Mouse (Mus musculus): Measurements from ENCODE around the gene Ccr9. TPM values are rescaled to one million over a fixed set of nuclear protein-coding genes. Genes with fewer than 3 reads are reported as not detected.

Gene Ccr9
- total RNA-seq, 2 experiments from 2014 or later: 0.12 to 0.20 TPM

DNA sequence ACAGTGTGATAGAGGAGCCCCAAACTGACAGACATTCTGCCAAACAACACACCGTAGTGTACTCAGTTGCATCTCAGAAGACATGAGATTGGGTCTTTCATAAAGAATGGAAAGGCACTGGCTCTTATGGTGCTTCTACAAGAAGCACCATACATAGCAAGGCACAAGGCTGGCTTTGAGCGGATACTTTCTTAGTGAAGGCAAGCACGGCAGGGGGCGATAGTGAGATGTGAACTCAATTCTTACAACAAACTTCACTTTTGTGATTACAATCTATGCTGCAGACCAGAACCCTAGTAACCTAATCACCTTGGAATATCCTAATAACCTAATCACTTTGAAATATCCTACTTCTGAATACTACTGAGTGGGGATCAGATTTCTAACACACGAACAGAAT is 12.6 kb upstream of the Ccr9 start:
- intact Hi-C loops (cut with DNase I): no loop called here
- no peak overlapping the region for H3K4me3 ChIP-seq
- DNase-seq (ENCODE audit: extremely low spot score in 1 of 2, low spot score in 2 of 2): peak in 1 of 2 experiments; percentile 16
- no peak overlapping the region for H3K27ac ChIP-seq
- peak; percentile 53 for TF ChIP-seq CTCF (IDR thresholded peaks at IDR 0.05)

DNA sequence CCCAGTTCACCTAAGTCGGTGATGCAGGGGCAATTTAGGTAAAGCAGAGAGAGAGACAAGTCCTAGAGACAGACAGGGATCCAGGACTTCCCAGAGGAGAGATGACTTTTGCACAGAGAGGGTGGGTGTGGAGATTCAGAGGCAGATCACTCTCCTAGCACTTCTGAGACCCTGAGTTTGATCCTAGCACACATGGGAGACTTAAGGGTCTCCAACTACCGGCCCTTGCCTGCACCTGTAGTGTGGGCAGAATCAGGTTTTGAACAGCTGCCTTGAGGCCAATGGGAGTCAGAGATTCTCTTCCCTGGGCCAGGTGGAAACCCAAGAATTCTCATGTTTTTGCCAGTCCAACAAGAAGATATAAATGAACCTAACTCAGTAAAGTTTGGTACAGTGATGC is 959 bp downstream of the Ccr9 start:
- no peak overlapping the region for H3K27ac ChIP-seq
- H3K4me3 ChIP-seq: peak overlapping the region; percentile 40; the same call in 1 of the 2 replicates
- intact Hi-C loops (cut with DNase I): no loop called here
- DNase-seq (ENCODE audit: extremely low spot score in 1 of 2, low spot score in 2 of 2): no peak
- TF ChIP-seq CTCF (IDR thresholded peaks at IDR 0.05): no peak

DNA sequence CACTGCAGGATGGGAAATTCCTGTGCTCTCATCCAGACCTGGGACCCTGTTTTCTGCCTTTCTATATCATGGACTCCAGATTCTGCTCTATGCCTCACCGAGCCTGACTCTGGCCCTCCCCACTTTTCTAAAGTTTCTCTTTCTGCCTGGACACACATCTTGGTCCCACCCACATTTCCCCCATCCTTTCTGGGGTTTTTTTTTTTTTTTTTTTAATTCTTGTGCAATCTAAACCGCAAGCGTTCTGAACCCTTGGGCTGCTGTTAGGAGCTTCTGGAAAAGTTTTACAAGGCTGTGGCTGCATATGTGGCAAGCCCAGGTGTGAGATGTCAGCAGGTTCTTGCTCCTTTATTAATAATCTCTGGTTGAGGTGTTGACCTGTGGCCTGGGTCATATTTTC is 5.5 kb downstream of the Ccr9 start:
- H3K27ac ChIP-seq: no peak overlapping the region
- no peak for TF ChIP-seq CTCF (IDR thresholded peaks at IDR 0.05)
- no peak overlapping the region for H3K4me3 ChIP-seq
- intact Hi-C loops (cut with DNase I): no loop called here
- no peak for DNase-seq (ENCODE audit: extremely low spot score in 1 of 2, low spot score in 2 of 2)

DNA sequence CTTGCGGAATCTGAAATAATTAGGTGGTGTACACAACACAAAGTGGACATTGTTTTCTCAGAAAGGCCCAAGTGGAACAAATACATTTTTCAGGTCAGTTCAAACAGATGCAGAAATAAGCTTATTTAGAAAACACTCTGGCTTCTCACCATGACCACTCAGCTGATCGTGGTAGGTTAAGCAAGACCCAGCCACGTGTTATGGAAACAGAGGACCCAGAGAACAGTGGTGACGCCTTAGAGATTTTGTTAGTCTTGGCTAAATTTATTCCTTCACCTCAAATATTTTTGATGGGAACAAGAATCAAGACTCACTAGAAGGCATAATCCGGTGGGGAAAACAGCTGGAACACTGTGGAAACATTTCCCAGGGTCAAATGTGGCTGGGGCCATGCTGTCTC is 8.0 kb downstream of the Ccr9 start:
- intact Hi-C loops (cut with DNase I): no loop called here
- DNase-seq (ENCODE audit: extremely low spot score in 1 of 2, low spot score in 2 of 2): no peak
- Histone ChIP-seq H3K27ac (no peak overlapping the region), H3K4me3 (no peak overlapping the region)
- TF ChIP-seq CTCF (IDR thresholded peaks at IDR 0.05): no peak

DNA sequence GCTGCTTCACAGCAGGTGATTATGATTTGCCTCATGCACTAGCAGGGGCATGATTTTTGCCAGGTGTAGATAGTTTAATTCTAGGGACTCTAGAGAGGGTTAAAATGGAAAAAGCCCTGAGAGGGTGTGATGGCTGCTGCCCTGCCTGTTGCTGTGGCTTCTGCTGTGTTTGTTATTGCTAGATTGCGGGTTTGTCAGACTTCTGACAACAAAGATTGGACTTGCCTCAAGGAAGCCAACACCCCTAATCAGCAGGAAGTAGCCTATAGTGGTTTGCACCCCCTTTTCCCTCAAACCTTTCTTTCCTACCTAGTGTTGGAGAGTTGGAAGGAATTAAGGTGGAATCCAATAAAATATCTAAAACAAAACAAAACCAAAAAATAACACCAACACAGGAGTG is 10.0 kb downstream of the Ccr9 start:
- DNase-seq (ENCODE audit: extremely low spot score in 1 of 2, low spot score in 2 of 2): no peak
- no peak for TF ChIP-seq CTCF (IDR thresholded peaks at IDR 0.05)
- intact Hi-C loops (cut with DNase I): no loop called here
- Histone ChIP-seq H3K27ac (no peak overlapping the region), H3K4me3 (no peak overlapping the region)

DNA sequence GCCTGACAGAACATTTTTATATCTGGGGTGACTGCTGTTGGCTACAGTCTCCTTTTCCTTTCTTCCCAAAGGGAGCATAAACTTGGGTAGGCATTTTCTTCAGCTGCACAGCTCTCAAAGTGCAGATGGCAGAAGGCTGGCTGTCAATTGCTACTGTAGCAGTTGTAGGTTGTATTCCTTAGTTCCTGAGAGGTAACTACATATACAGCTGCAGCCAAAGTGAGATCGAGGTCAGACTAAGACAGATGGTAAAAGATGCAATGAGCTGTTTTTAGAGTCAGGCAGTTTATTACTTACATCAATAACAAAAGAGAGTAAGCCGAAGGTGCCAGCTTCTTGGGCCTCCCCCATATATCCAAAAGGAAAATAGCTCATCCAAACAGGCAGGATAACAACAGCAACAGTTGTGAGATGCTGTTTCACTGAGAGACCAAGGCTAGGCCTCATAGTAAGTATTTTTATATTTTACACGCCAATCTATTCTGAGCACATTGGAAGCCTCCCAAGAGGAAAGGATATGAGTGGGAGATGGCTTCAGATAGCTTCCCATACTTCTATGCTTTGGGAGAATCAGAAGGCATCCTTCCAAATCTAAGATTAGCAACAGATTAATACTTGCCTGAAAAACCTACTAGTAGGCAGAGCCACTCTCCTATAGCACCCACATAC is 17.5 kb downstream of the Ccr9 start:
- Histone ChIP-seq H3K27ac (0 out of 2 replicates have a peak overlapping the region, but pooled peaks have one; percentile 6), H3K4me3 (no peak overlapping the region)
- intact Hi-C loops (cut with DNase I): no loop called here
- no peak for DNase-seq (ENCODE audit: extremely low spot score in 1 of 2, low spot score in 2 of 2)
- TF ChIP-seq CTCF (IDR thresholded peaks at IDR 0.05): no peak

DNA sequence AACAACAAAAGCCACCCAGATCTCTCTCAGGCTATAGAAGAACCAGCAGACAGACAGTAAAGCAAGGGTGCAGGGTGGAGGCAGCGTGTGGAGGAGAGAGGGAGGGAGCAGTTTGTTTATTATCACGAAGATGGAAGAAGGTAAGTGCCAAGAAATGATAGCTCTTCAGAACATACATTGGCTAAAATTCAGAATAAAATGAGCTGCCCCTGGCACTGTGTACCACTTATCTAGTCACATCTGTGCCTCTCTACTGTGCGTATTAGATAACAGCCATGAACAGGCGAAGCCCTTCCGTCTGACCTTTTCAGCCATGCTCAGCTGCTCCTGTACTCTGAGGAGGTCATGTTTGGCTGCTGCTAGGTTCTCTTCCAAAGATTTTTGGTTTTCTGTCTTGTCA is 23.6 kb downstream of the Ccr9 start:
- no peak overlapping the region for H3K27ac ChIP-seq
- DNase-seq (ENCODE audit: extremely low spot score in 1 of 2, low spot score in 2 of 2): no peak
- H3K4me3 ChIP-seq: no peak overlapping the region
- TF ChIP-seq CTCF (IDR thresholded peaks at IDR 0.05): no peak
- intact Hi-C loops (cut with DNase I): loop anchor here (10.0 kb wide), 1 partner anchor 147 kb away; no protein-coding TSS in a partner anchor

DNA sequence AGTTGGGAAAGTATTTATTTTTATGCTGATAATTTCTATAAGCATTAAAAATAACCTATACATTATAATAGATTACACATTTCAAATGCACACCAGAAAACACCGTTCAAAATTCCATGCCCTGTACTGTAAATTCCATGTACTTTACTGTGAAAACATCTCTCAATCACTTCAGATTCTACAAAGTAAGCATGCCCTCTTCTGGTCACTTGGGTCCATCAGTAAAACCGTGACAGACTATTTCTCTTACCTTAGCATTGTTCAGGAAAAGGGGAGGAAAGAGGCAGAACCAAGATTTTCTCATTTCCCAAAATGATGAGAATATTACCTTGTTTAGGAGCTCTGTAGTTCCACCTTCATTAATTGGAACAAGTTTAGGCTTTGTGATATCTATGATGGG is 31.0 kb downstream of the Ccr9 start:
- intact Hi-C loops (cut with DNase I): loop anchor here (5.0 to 10.0 kb wide), 2 partner anchors 128 to 154 kb away; no protein-coding TSS in a partner anchor
- no peak overlapping the region for H3K4me3 ChIP-seq
- TF ChIP-seq CTCF (IDR thresholded peaks at IDR 0.05): peak; percentile 32
- DNase-seq (ENCODE audit: extremely low spot score in 1 of 2, low spot score in 2 of 2): no peak
- no peak overlapping the region for H3K27ac ChIP-seq

DNA sequence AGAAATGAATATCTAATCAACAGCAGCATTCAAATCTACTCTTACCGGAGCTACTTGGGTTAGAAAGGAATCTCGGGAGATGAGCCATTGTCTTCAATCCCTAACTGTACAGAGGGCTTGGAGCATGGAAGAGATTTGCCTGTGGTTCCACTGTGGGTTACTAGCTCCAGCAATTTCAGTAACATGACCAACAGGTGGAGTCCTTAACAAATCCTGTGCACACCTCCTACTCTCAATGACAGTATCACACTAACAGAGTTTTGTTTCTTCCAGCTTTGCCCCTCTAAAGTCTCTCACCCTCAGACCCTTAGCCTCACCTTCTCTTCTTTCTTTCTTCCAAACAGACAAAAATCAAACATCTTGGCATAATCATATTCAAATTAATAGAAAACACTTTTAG is 34.9 kb downstream of the Ccr9 start:
- intact Hi-C loops (cut with DNase I): no loop called here
- no peak for DNase-seq (ENCODE audit: extremely low spot score in 1 of 2, low spot score in 2 of 2)
- TF ChIP-seq CTCF (IDR thresholded peaks at IDR 0.05): no peak
- Histone ChIP-seq H3K27ac (no peak overlapping the region), H3K4me3 (no peak overlapping the region)

DNA sequence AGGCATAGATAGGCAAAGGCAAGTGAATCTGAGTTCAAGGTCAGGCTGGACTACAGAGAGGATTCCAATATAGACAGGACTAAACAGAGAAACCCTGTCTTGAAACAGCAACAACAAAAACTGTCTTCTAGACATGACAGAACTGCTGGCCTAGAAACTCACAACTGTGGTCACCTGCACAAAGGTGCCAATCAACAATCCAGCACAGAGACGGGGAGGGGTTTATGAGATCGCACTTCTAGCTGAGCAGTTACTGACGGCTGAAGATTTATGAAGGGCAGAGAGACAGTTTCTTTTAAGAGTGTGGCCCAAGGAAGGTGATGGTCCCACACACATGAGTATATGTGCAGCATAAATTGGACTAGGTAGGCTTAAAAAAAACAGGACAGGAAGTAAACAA is 38.1 kb downstream of the Ccr9 start:
- peak overlapping the region; percentile 70; the same call in 1 of the 2 replicates for H3K4me3 ChIP-seq
- no peak for TF ChIP-seq CTCF (IDR thresholded peaks at IDR 0.05)
- intact Hi-C loops (cut with DNase I): loop anchor here (5.0 kb wide), 1 partner anchor 81 kb away; no protein-coding TSS in a partner anchor
- no peak overlapping the region for H3K27ac ChIP-seq
- no peak for DNase-seq (ENCODE audit: extremely low spot score in 1 of 2, low spot score in 2 of 2)

DNA sequence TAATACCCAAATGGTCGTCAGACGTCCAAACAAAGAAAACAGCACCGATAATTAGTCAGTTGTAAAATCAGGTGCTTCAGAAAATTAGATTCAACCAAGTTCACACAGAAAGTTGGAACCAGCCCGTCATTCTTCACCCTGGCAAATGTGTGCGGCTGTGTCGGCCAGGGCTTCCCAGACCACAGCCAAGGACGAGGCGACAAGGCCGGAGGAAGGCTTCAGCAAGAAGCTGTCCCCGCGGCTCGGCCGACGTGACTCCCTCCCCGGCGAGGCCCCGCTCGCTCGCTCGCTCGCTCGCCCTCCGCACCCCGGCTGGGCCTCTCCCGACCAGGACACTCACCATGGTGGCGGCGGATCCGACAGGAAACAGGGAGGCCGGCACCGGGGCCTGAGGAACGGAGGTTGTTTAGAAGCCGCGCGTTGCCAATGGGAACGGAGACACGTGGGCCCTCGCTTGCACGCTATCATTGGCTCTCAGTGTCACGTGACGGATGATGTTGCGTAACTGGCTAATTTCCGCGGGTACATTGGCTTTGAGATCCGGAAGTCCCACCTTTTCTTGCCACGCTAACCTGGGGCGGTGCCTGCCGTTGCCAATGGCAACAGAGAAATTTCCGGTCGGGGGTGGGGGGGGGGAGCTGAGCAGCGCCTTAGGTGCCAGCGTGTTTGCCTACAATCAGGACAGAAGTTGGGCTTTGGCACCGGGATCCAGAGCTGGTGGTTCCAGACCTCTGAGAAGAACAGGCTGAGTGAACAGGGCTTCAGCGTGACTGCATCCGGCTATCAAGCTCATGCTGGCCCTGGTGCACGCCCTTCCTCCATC is 39.2 kb downstream of the Ccr9 start, which contains the start of gene Lztfl1:
Gene Lztfl1, minus strand, starts transcription at position 512 of the 823 bp plus-strand sequence.
- TF ChIP-seq CTCF (IDR thresholded peaks at IDR 0.05): no peak
- intact Hi-C loops (cut with DNase I): loop anchor here (5.0 kb wide), 1 partner anchor 80 kb away; no protein-coding TSS in a partner anchor
- H3K27ac ChIP-seq: peak within 1 kb of the TSS; percentile 78
- peak within 1 kb of the TSS; percentile 70 for H3K4me3 ChIP-seq
- peak; percentile 94 to 96 for DNase-seq (ENCODE audit: extremely low spot score in 1 of 2, low spot score in 2 of 2)
